Mouse (Mus musculus): ENCODE results near the gene Gimap1. TPM values are rescaled to one million over a fixed set of nuclear protein-coding genes. Genes with fewer than 3 reads are reported as not detected.

The Gimap1 gene
- total and polyA plus RNA-seq, 2 experiments from 2014 or later: 2.8 to 4.5 TPM

- Histone ChIP-seq H3K4me1 (ENCODE audit: insufficient read depth, low read length) (peaks cover 5% of the 10 kb centered on the region; the same call in 1 of the 2 replicates), H3K9me3 (ENCODE audit: low read length) (no peaks in the 10 kb centered on the region), H3K27ac (no peak overlapping the region), H3K9ac (replicated peaks; ENCODE audit: low read length) (no peak overlapping the region), H3K36me3 (ENCODE audit: insufficient read depth, low read length) (no peaks in the 10 kb centered on the region), H3K4me2 (ENCODE audit: low read depth, low read length) (no peak overlapping the region), H3K4me3 (ENCODE audit: low read length) (no peak overlapping the region), H3K27me3 (ENCODE audit: insufficient read depth, low read length) (no peaks in the 10 kb centered on the region)
- WGBS: 83% methylated on average over 5 of the region's 5 CpGs
- no peak for TF ChIP-seq CTCF (IDR thresholded peaks at IDR 0.05; ENCODE audit: low read depth)
- DNase-seq (ENCODE audit: low spot score) (no peak), ATAC-seq (no peak)
These were observed 1.2 kb upstream of the Gimap1 start for GRCm38 (mm10) chr6:48737688-48738087.

- H3K4me2 ChIP-seq (ENCODE audit: low read depth, low read length): no peak overlapping the region
- H3K4me1 ChIP-seq (ENCODE audit: insufficient read depth, low read length): peaks cover 5% of the 10 kb centered on the region; the same call in 1 of the 2 replicates
- no peaks in the 10 kb centered on the region for H3K9me3 ChIP-seq (ENCODE audit: low read length)
- no peaks in the 10 kb centered on the region for H3K27me3 ChIP-seq (ENCODE audit: insufficient read depth, low read length)
- 81% methylated on average over 3 of the region's 3 CpGs for WGBS
- no peak overlapping the region for H3K27ac ChIP-seq
- H3K4me3 ChIP-seq (ENCODE audit: low read length): no peak overlapping the region
- no peak for ATAC-seq
- no peaks in the 10 kb centered on the region for H3K36me3 ChIP-seq (ENCODE audit: insufficient read depth, low read length)
- no peak for TF ChIP-seq CTCF (IDR thresholded peaks at IDR 0.05; ENCODE audit: low read depth)
- no peak for DNase-seq (ENCODE audit: low spot score)
- H3K9ac ChIP-seq (replicated peaks; ENCODE audit: low read length): no peak overlapping the region
These were observed 864 bp downstream of the Gimap1 start for GRCm38 (mm10) chr6:48739780-48740055.

GRCm38 (mm10) chr6:48740501-48741169, 1.8 kb downstream of the Gimap1 start:
- H3K36me3 ChIP-seq (ENCODE audit: insufficient read depth, low read length): no peaks in the 10 kb centered on the region
- H3K4me1 ChIP-seq (ENCODE audit: insufficient read depth, low read length): peaks cover 5% of the 10 kb centered on the region; the same call in 1 of the 2 replicates
- no peak for DNase-seq (ENCODE audit: low spot score)
- no peak overlapping the region for H3K27ac ChIP-seq
- no peak overlapping the region for H3K4me3 ChIP-seq (ENCODE audit: low read length)
- H3K4me2 ChIP-seq (ENCODE audit: low read depth, low read length): no peak overlapping the region
- no peak for ATAC-seq
- no peaks in the 10 kb centered on the region for H3K27me3 ChIP-seq (ENCODE audit: insufficient read depth, low read length)
- 75% methylated on average over 3 of the region's 3 CpGs for WGBS
- no peak for TF ChIP-seq CTCF (IDR thresholded peaks at IDR 0.05; ENCODE audit: low read depth)
- no peaks in the 10 kb centered on the region for H3K9me3 ChIP-seq (ENCODE audit: low read length)
- H3K9ac ChIP-seq (replicated peaks; ENCODE audit: low read length): no peak overlapping the region

GRCm38 (mm10) chr6:48741273-48741672, 2.4 kb downstream of the Gimap1 start:
- TF ChIP-seq CTCF (IDR thresholded peaks at IDR 0.05; ENCODE audit: low read depth): no peak
- WGBS: 39% methylated on average over 3 of the region's 3 CpGs
- no peaks in the 10 kb centered on the region for H3K9me3 ChIP-seq (ENCODE audit: low read length)
- H3K9ac ChIP-seq (replicated peaks; ENCODE audit: low read length): no peak overlapping the region
- ATAC-seq (no peak), DNase-seq (ENCODE audit: low spot score) (no peak)
- H3K4me1 ChIP-seq (ENCODE audit: insufficient read depth, low read length): peaks cover 5% of the 10 kb centered on the region; the same call in 1 of the 2 replicates
- no peak overlapping the region for H3K27ac ChIP-seq
- no peak overlapping the region for H3K4me3 ChIP-seq (ENCODE audit: low read length)
- H3K27me3 ChIP-seq (ENCODE audit: insufficient read depth, low read length): no peaks in the 10 kb centered on the region
- H3K4me2 ChIP-seq (ENCODE audit: low read depth, low read length): no peak overlapping the region
- no peaks in the 10 kb centered on the region for H3K36me3 ChIP-seq (ENCODE audit: insufficient read depth, low read length)

GRCm38 (mm10) chr6:48741711-48742206, 2.9 kb downstream of the Gimap1 start:
- DNase-seq (ENCODE audit: low spot score) (peak; percentile 13), ATAC-seq (peak; percentile 63)
- WGBS: 29% methylated on average over 9 of the region's 9 CpGs
- Histone ChIP-seq H3K9ac (replicated peaks; ENCODE audit: low read length) (no peak overlapping the region), H3K4me1 (ENCODE audit: insufficient read depth, low read length) (peaks cover 5% of the 10 kb centered on the region; the same call in 1 of the 2 replicates), H3K27me3 (ENCODE audit: insufficient read depth, low read length) (no peaks in the 10 kb centered on the region), H3K9me3 (ENCODE audit: low read length) (no peaks in the 10 kb centered on the region), H3K4me3 (ENCODE audit: low read length) (0 out of 2 replicates have a peak overlapping the region, but pooled peaks have one; percentile 47), H3K27ac (no peak overlapping the region), H3K4me2 (ENCODE audit: low read depth, low read length) (peak overlapping the region; percentile 68), H3K36me3 (ENCODE audit: insufficient read depth, low read length) (no peaks in the 10 kb centered on the region)
- no peak for TF ChIP-seq CTCF (IDR thresholded peaks at IDR 0.05; ENCODE audit: low read depth)

GRCm38 (mm10) chr6:48742422-48743351, 3.8 kb downstream of the Gimap1 start:
- no peaks in the 10 kb centered on the region for H3K36me3 ChIP-seq (ENCODE audit: insufficient read depth, low read length)
- H3K27ac ChIP-seq: peak overlapping the region; percentile 54; the same call in 1 of the 2 replicates
- DNase-seq (ENCODE audit: low spot score): peak; percentile 35
- peak; percentile 78 for ATAC-seq
- no peaks in the 10 kb centered on the region for H3K9me3 ChIP-seq (ENCODE audit: low read length)
- WGBS: 3% methylated on average over 52 of the region's 52 CpGs
- H3K4me3 ChIP-seq (ENCODE audit: low read length): peak overlapping the region; percentile 47
- peak overlapping the region; percentile 53 for H3K9ac ChIP-seq (replicated peaks; ENCODE audit: low read length)
- TF ChIP-seq CTCF (IDR thresholded peaks at IDR 0.05; ENCODE audit: low read depth): no peak
- H3K4me2 ChIP-seq (ENCODE audit: low read depth, low read length): peak overlapping the region; percentile 68
- no peaks in the 10 kb centered on the region for H3K27me3 ChIP-seq (ENCODE audit: insufficient read depth, low read length)
- peaks cover 5% of the 10 kb centered on the region; the same call in 1 of the 2 replicates for H3K4me1 ChIP-seq (ENCODE audit: insufficient read depth, low read length)
